Mouse (Mus musculus) ES-E14 (cell line): ENCODE measurements at regions not wholly inside any gene's neighbourhood (a gene's known extent, or its start where the extent isn't known, plus 50 kb on each side); places are given as distances from the start of the nearest gene placed in this dataset.

Experiments
- DNase-seq: peaks from one replicate; pipeline ENCODE4 v3.0.0-alpha.2; 2013; ENCODE audit warnings: low read depth, low spot score
- H3K27ac ChIP-seq: 2 replicates; pipeline ENCODE4 v1.5.1; 2012; ENCODE audit warnings: low read depth, mild to moderate bottlenecking, low read length, moderate library complexity, mixed read lengths; ENCODE audit not compliant: poor library complexity, insufficient read depth, severe bottlenecking
- H3K36me3 ChIP-seq: 2 replicates; pipeline ENCODE4 v1.6.1; 2012; ENCODE audit warnings: mild to moderate bottlenecking, low read length, moderate library complexity, mixed read lengths; ENCODE audit not compliant: control insufficient read depth, poor library complexity, insufficient read depth, severe bottlenecking
- H3K4me1 ChIP-seq, 2 experiments: fragments of 150-350 bp in 1 of 2; sonication (generic) in 1 of 2; 2 replicates each; pipeline ENCODE4 v1.6.1; 2012; ENCODE audit warnings: low read length in 2 of 2, mild to moderate bottlenecking in 1 of 2, mixed read lengths in 1 of 2; ENCODE audit not compliant: control insufficient read depth in 2 of 2, insufficient read depth in 2 of 2, poor library complexity in 1 of 2
- H3K4me3 ChIP-seq, 2 experiments: fragments of 150-350 bp in 1 of 2; sonication (generic) in 1 of 2; 2 replicates each; pipeline ENCODE4 v1.5.1; 2012; ENCODE audit warnings: low read length in 2 of 2, low read depth in 1 of 2, mild to moderate bottlenecking in 1 of 2, mixed read lengths in 1 of 2; ENCODE audit not compliant: insufficient read depth in 1 of 2, poor library complexity in 1 of 2, severe bottlenecking in 1 of 2
- H3K9ac ChIP-seq: 2 replicates; pipeline ENCODE4 v1.6.1; 2012; ENCODE audit warnings: low read depth, mild to moderate bottlenecking, low read length, mixed read lengths; ENCODE audit not compliant: poor library complexity, insufficient read depth, severe bottlenecking
- H3K9me3 ChIP-seq: fragments of 150-350 bp; sonication (generic); 2 replicates; pipeline ENCODE4 v1.6.1; 2012; ENCODE audit warnings: low read depth, mild to moderate bottlenecking, low read length; ENCODE audit not compliant: control insufficient read depth, insufficient read depth
- CHD2 ChIP-seq: IDR thresholded peaks from 2 replicates; pipeline ENCODE4 v1.6.1; 2014; ENCODE audit warnings: mild to moderate bottlenecking, low read depth, low read length, inconsistent platforms
- HCFC1 ChIP-seq: IDR thresholded peaks from 2 replicates; pipeline ENCODE4 v1.6.1; 2012; ENCODE audit warnings: low read length, inconsistent platforms, borderline replicate concordance; ENCODE audit not compliant: insufficient read depth
- MAFK ChIP-seq: IDR thresholded peaks from 2 replicates; pipeline ENCODE4 v1.6.1; 2014; ENCODE audit warnings: mild to moderate bottlenecking, low read depth, low read length, inconsistent platforms; ENCODE audit not compliant: insufficient read depth
- ZC3H11A ChIP-seq: IDR thresholded peaks from 2 replicates; pipeline ENCODE4 v1.6.1; 2012; ENCODE audit warnings: low read depth, mild to moderate bottlenecking, inconsistent platforms, low read length, borderline replicate concordance
- ZNF384 ChIP-seq: IDR thresholded peaks from 2 replicates; pipeline ENCODE4 v1.6.1; 2012; ENCODE audit warnings: low read depth, low read length, inconsistent platforms
- in situ Hi-C, 2 experiments: fragments of 600-800 bp; cut with MboI; formaldehyde crosslinking; loops; one replicate each; pipeline ENCODE4 v1.15.1; 2025; ENCODE audit warnings: low sequenced_read_pairs in 2 of 2, inconsistent platforms in 1 of 2; ENCODE audit not compliant: unreplicated experiment in 2 of 2

DNA sequence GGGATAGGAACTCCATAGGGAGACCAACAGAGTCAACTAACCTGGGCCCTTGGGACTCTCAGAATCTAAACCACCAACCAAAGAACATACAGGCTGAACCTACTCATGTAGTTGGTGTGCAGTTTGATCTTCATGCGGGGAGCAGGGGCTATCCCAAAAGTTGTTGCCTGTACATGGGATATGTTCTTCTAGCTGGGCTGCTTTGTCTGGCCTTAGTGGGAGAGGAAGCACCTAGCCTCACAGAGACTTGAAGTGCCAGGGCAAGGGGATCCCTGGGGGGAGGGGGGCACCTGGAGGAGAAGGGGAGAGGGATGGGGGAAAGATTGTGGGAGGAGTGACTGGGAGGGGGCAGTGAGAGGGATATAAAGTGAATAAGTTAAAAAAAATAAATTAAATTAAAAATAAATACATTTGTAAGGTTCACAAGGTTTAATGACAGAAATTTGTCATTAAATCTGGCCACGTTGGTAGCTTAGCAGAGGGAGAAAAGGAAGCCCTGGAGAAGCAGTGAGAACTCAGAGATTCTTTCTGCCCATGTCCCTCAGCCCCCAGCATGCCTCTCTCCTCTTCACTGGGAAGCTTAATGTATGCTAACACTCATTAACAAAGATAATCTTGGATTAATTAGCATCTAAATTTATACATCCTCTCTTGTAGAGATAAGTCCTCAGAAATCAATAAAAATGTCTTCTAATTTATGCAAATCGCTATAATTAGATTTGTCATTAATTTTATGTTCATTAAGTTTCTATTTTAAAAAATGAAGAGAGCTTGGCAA, 62.1 kb upstream of the Csrp2 start:
- DNase-seq: no peak
- Histone ChIP-seq H3K9ac (no peak overlapping the region; the same call in 1 of the 2 replicates), H3K4me1 (peaks cover 13 to 22% of the 10 kb centered on the region in 2 experiments), H3K27ac (peak overlapping the region; percentile 99), H3K36me3 (no peaks in the 10 kb centered on the region), H3K4me3 (no peak overlapping the region), H3K9me3 (no peaks in the 10 kb centered on the region)
- TF ChIP-seq ZC3H11A (no peak), MAFK (no peak), HCFC1 (no peak), ZNF384 (no peak), CHD2 (no peak)
- in situ Hi-C loops: no loop called here

DNA sequence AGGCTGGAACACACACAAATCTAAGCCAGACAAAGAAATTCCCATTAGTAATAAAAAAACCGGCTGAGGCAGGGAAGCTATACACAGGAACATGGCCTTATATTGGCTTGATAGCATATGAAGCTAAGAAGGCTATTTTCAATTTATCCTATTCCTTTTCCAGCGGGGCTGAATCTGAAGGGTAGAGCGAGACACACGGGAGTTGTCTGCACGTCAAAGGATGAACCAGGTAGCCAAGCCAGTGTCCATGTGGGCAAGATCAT, 61.6 kb upstream of the Csrp2 start:
- in situ Hi-C loops: no loop called here
- H3K9ac ChIP-seq: no peak overlapping the region
- no peaks in the 10 kb centered on the region for H3K36me3 ChIP-seq
- peaks cover 13 to 22% of the 10 kb centered on the region in 2 experiments for H3K4me1 ChIP-seq
- DNase-seq: no peak
- no peaks in the 10 kb centered on the region for H3K9me3 ChIP-seq
- no peak overlapping the region; the same call in 1 of the 2 replicates for H3K27ac ChIP-seq
- TF ChIP-seq ZC3H11A (no peak), CHD2 (no peak), MAFK (no peak), HCFC1 (no peak), ZNF384 (no peak)
- no peak overlapping the region for H3K4me3 ChIP-seq

GRCm38 (mm10) chr10:110858407-110858920, 61.1 kb upstream of the Csrp2 start:
- Histone ChIP-seq H3K27ac (no peak overlapping the region; the same call in 1 of the 2 replicates), H3K36me3 (no peaks in the 10 kb centered on the region), H3K9ac (no peak overlapping the region), H3K4me1 (peaks cover 13 to 22% of the 10 kb centered on the region in 2 experiments), H3K9me3 (no peaks in the 10 kb centered on the region), H3K4me3 (no peak overlapping the region)
- in situ Hi-C loops: no loop called here
- TF ChIP-seq CHD2: no peak
- no peak for TF ChIP-seq HCFC1
- no peak for TF ChIP-seq ZC3H11A
- TF ChIP-seq ZNF384: no peak
- no peak for TF ChIP-seq MAFK
- no peak for DNase-seq

DNA sequence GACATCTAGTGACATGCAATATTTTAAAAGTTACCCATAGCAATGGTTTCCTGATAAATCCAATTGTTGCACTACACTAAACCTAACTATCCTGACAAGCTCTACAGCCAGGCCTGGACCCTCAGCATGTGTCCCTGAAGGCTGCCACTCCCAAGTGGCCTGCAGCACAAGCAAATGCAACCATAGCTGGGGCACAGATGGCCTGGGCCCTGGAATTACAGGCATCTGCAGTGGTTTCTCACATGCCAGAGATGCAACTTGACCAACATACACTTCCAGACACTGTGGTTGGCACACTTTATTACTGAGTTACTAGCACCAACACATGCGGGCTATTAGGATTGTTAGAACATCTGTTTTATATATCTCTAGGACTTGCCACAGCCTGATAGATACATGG, 60.3 kb upstream of the Csrp2 start:
- no peak for TF ChIP-seq HCFC1
- TF ChIP-seq CHD2: no peak
- TF ChIP-seq ZC3H11A: no peak
- no peak for TF ChIP-seq MAFK
- no peak overlapping the region for H3K4me3 ChIP-seq
- no peaks in the 10 kb centered on the region for H3K9me3 ChIP-seq
- no peaks in the 10 kb centered on the region for H3K36me3 ChIP-seq
- in situ Hi-C loops: no loop called here
- no peak overlapping the region for H3K9ac ChIP-seq
- no peak overlapping the region for H3K27ac ChIP-seq
- DNase-seq: no peak
- H3K4me1 ChIP-seq: peaks cover 13 to 16% of the 10 kb centered on the region in 2 experiments
